Mouse (Mus musculus) neutrophil, adult 59 days (primary cell): ENCODE results near the gene Abcg8. TPM values are rescaled to one million over a fixed set of nuclear protein-coding genes. Genes with fewer than 3 reads are reported as not detected.

ENCODE experiments used
- total RNA-seq, 2 experiments: library from RNA; stranded (reverse); gene quantifications; 1 replicate in 1 of 2; 2 replicates in 1 of 2; pipeline ENCODE4 v1.2.4; 2023

Abcg8 gene
- total RNA-seq: not detected

DNA sequence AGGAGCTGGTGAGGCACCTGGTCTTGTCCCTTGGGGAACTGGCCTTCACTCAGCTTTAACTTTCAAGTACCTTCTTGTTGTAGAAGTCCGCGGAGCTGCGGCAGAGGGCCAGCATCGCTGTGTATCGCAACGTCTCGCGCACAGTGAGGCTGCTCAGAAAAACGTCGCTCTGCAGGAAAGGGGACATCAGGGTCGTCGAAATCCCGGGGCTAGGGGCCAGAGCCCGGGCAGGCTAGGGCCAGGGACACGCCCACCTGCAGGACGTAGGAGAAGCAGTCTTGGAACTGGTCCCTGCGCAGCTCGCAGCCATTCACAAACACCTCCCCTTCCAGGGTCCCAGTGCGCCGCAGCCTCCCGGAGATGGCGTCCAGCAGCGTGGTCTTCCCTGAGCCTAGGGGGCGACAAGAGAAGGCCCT, at the start of gene Abcg8:
Gene Abcg8, plus strand, starts transcription at position 352 of the 416 bp plus-strand sequence.

DNA sequence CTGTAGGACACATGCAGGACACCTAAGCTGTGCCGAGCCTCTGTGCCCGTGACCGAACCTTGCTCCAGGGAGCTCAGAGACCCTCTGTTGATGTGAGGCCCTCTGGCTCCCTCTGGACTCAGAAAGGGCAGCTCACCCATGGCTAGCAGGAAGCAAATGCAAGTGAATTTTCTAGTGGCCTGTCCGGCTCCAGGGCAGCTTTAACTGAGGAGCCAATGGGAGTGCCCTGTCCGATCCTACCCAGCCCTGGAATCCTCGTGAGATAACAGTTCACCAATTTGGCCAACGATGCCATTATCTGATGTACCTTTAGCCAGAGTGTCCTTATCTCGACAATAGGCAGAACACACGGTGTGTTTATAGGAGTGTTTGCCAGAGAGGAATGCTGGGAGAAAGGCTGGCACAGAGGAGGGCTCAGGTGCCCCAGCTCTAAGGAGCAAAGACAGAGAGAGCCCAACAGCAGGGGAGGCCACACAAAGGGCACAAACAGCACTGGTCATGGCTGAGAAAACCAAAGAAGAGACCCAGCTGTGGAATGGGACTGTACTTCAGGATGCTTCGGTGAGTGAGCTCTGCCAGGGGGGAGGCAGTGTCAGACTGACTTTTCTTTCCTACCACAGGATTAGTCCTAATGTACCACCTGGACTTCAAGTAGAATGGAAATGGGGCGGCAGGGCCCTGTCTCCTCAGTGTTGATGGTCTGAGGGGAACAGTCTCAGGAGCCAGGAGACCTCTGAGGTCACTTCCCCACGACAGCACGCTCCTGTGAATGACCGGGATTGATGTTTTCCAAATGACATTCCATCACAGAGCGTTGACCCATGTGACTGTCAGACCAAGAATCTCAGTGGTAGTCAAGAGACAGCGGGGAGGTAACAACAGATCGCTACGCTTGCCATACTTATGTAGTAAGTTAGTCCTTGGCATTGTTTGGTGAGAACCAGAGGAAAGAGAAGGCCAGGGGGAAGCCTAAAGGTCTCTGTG, 6.9 kb downstream of the Abcg8 start, which contains the start of gene Abcg5:
Gene Abcg5, minus strand, starts transcription at position 278 of the 984 bp plus-strand sequence.

Other genes with a start within 250 kb of the Abcg8 start
- 10 to 100 TPM; 13.4 to 15.1 TPM for gene Thada, start 210.1 kb upstream of the Abcg8 start, total RNA-seq
- under 1 TPM in 1 of 2 experiments, not detected in 1; 0.15 TPM for gene Plekhh2, start 164.4 kb upstream of the Abcg8 start, total RNA-seq
- 1 to 10 TPM in 1 of 2 experiments, under 1 TPM in 1; 0.64 to 1.4 TPM for gene Dync2li1, start 49.8 kb upstream of the Abcg8 start, total RNA-seq
- not detected for gene Abcg5, start 6.7 kb downstream of the Abcg8 start, total RNA-seq
- gene Lrpprc, start 114.5 kb downstream of the Abcg8 start, total RNA-seq: 10 to 100 TPM; 14.1 to 17.0 TPM